Mouse (Mus musculus): ENCODE data around the gene Plau.

The Plau gene

GRCm38 (mm10) chr14:20891941-20892402 lies 55.5 kb downstream of the Plau start:
- DNase-seq (ENCODE audit: low spot score in 2 of 2), result peak; percentile 33 to 54
